Comparison of ENCODE assay signal across 1 mouse cellular context in the genomic region with DNA sequence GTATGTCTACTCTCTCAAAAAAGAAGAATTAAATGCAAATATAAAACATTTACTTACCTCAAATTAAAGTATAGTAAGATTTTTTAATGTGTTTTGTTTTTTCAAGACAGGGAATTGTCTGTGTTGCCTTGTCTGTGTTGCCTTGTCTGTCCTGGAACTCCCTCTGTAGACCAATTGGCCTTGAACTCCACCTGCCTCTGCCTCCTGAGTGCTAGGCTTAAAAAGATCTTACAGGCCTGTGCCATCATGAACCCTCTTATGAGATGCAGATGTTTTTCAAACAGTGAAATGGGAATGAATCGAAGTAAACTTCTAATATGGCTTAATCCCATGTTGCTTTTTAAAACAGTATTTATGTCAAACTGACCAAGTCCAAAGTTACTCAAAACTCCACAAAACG.
TF ChIP-seq lines count a peak whose summit lies in the region.

No protein-coding gene starts in this region.

TF ChIP-seq in CH12.LX, 34 proteins besides CTCF, POLR2A, EP300 and RAD21 (continued from another document):
- TF ChIP-seq MXI1 (IDR thresholded peaks at IDR 0.05; ENCODE audit: low read depth, low read length): no peak
TF ChIP-seq in CH12.LX: peak in this region for 0.
